Mouse (Mus musculus) hindbrain, embryonic 10.5 days (tissue): Measurements from ENCODE around the gene Stag1. TPM values are rescaled to one million over a fixed set of nuclear protein-coding genes. Genes with fewer than 3 reads are reported as not detected.

ENCODE experiments used
- DNase-seq: peaks from one replicate; pipeline ENCODE4 v3.0.0-alpha.2; 2017; ENCODE audit warnings: low spot score
- H3K27ac ChIP-seq: fragments of 300-500 bp; sonication (generic); 2 replicates; pipeline ENCODE4 v1.5.1; 2016; ENCODE audit warnings: mild to moderate bottlenecking, moderate library complexity
- H3K27me3 ChIP-seq: fragments of 300-500 bp; sonication (generic); 2 replicates; pipeline ENCODE4 v1.6.1; 2016; ENCODE audit warnings: mild to moderate bottlenecking; ENCODE audit not compliant: poor library complexity, insufficient read depth, severe bottlenecking
- H3K36me3 ChIP-seq: fragments of 300-500 bp; sonication (generic); 2 replicates; pipeline ENCODE4 v1.6.1; 2016; ENCODE audit warnings: mild to moderate bottlenecking, moderate library complexity
- H3K4me1 ChIP-seq: fragments of 300-500 bp; sonication (generic); replicated peaks from 2 replicates; pipeline ENCODE4 v1.6.1; 2016; ENCODE audit warnings: mild to moderate bottlenecking
- H3K4me3 ChIP-seq: fragments of 300-500 bp; sonication (generic); 2 replicates; pipeline ENCODE4 v1.5.1; 2016; ENCODE audit warnings: mild to moderate bottlenecking, moderate library complexity
- H3K9me3 ChIP-seq: fragments of 300-500 bp; sonication (generic); 2 replicates; pipeline ENCODE4 v1.6.1; 2016; ENCODE audit warnings: mild to moderate bottlenecking, moderate library complexity
- WGBS: fragments of 180-500 bp; shearing (Covaris S2); methylation state at CpG from one replicate; pipeline ENCODE4 v1.1.7; 2016; 5-methylcytosine and 5-hydroxymethylcytosine counted together
- polyA plus RNA-seq: library from polyadenylated mRNA; unstranded; fragments of >200 nt; fragmentation: Nextera tagmentation; extraction: Ambion mirVana; gene quantifications from 2 replicates; pipeline ENCODE4 v1.2.1, GENCODE M21; 2016

Gene Stag1
- 40.6 and 58.0 TPM in 2 replicates for polyA plus RNA-seq

DNA sequence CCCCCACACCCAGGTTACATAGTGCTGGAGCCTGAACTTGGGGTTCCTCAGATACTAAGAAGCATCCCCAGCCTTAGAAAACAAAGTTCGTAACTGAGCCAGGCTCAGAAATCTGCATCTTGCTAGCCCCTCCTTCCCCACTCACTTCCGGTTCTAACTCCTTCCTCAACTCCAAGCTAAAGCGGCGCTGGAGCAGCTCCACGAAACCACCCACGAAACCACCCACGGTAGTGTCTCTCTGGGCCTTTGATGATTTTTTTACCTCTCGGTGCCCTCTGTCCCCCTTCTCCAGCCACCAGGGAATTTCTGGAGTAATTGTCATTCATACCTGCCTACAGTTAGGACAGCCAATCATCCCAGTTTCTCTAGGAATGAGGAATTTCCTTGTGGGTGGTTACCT is at the start of gene Stag1:
TSS of gene Stag1 (plus strand) at position 253 of the 400 bp plus-strand sequence.
- 88% methylated on average over 8 of the region's 8 CpGs for WGBS
- no peak for DNase-seq
- no peaks in the 10 kb centered on the region for H3K9me3 ChIP-seq
- no peak within 1 kb of the TSS for H3K4me3 ChIP-seq
- peaks cover 18% of the 10 kb centered on the region for H3K4me1 ChIP-seq
- H3K27ac ChIP-seq: no peak within 1 kb of the TSS
- H3K27me3 ChIP-seq: no peaks in the 10 kb centered on the region
- no peaks in the 10 kb centered on the region for H3K36me3 ChIP-seq

DNA sequence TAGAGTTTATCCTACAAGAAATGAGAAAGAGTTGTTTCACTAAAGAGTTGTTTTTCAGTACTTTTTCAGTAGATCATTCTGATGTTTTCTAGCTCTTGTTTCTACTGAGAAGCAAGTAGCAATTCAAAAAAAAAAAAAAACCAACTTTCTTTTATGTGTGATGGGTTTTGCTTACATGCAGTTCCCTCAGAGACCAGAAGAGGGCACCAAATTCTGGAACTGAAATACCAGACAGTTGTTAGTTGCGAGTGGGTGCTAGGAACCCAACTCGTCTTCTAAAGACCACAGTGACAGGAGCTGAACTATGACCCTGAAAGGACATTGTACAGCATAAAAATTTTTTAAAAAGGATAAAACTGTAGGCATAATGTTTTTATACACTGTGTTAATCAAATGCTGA is 49.3 kb upstream of the Stag1 start:
- Histone ChIP-seq H3K27me3 (no peaks in the 10 kb centered on the region), H3K27ac (no peak overlapping the region), H3K4me3 (no peak overlapping the region), H3K4me1 (peaks cover 25% of the 10 kb centered on the region), H3K36me3 (peaks cover 33% of the 10 kb centered on the region), H3K9me3 (peaks cover 13% of the 10 kb centered on the region)
- 88% methylated on average over 2 of the region's 2 CpGs for WGBS
- DNase-seq: no peak

DNA sequence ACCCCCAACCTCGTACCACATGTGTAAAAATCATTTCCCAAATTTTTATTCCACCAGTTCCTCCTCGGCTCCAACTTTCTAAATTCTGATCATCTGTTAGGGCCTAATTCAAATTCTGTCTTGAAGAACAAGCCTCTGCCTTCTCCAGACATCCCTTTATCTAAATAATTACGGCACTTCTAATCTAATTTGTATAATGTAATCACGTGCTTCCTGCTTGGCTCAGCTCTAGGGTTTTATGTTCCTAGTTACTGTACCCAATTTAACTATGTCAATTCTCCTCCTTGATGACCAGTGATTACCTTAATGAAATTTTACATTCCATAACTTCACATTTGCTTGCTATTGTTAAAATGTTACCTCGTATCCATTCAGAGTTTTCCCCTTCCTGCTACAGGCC is 41.9 kb upstream of the Stag1 start:
- H3K27me3 ChIP-seq: no peaks in the 10 kb centered on the region
- no peak overlapping the region for H3K4me3 ChIP-seq
- H3K27ac ChIP-seq: no peak overlapping the region
- H3K36me3 ChIP-seq: peaks cover 18% of the 10 kb centered on the region
- 0 out of 2 replicates have a peak, but pooled peaks cover 3% of the 10 kb centered on the region for H3K9me3 ChIP-seq
- no peaks in the 10 kb centered on the region for H3K4me1 ChIP-seq
- WGBS: 86% methylated on average over 5 of the region's 5 CpGs
- DNase-seq: no peak

DNA sequence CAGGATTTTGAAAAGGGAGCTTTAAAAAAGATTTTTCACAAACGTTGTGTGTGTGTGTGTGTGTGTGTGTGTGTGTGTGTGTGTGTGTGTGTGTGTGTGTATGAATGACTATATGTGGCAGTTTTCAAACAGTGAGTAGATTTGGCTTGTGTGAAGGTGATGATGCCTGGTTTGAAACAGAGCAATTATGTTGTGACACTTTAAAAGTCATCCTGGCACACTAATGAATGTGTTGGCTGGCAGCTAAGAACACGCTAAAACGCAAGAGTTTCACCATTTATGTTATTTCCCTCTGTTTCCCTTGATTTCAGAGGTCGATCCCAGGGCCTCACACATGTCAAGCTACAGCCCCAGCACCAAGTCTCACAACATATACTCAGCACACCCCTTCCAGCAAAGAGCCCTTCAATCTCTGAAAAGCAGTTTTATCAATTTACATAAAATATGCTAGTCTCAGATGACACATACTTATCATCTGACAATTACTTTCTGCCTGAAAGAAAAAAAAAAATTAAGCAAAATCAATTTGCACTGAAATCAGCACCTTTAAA is 39.5 kb upstream of the Stag1 start:
- DNase-seq: no peak
- Histone ChIP-seq H3K9me3 (no peaks in the 10 kb centered on the region), H3K27me3 (no peaks in the 10 kb centered on the region), H3K27ac (no peak overlapping the region), H3K4me3 (no peak overlapping the region), H3K4me1 (no peaks in the 10 kb centered on the region), H3K36me3 (peaks cover 2% of the 10 kb centered on the region; the same call in 1 of the 2 replicates)
- 76% methylated on average over 4 of the region's 4 CpGs for WGBS

DNA sequence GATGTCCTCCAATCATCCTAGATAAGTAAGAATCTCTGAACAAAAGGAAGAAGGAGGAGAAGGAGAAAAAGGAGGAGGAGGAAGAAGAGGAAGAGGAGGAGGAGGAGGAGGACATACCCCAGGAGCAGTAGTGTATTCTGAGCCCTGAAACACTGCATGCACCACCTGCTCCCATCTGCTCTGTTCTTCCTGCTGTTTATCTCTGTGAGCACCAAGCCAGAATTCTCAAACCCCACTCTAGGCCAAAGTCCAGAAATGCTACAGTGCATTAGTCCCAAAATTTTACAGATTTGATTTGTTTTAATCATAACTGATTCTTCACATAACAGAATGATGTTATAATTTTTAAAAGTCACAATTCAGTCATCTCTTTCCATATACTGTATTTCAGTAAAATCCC is 38.6 kb upstream of the Stag1 start:
- Histone ChIP-seq H3K9me3 (no peaks in the 10 kb centered on the region), H3K27ac (no peak overlapping the region), H3K36me3 (no peaks in the 10 kb centered on the region), H3K27me3 (no peaks in the 10 kb centered on the region), H3K4me1 (no peaks in the 10 kb centered on the region), H3K4me3 (no peak overlapping the region)
- no peak for DNase-seq

DNA sequence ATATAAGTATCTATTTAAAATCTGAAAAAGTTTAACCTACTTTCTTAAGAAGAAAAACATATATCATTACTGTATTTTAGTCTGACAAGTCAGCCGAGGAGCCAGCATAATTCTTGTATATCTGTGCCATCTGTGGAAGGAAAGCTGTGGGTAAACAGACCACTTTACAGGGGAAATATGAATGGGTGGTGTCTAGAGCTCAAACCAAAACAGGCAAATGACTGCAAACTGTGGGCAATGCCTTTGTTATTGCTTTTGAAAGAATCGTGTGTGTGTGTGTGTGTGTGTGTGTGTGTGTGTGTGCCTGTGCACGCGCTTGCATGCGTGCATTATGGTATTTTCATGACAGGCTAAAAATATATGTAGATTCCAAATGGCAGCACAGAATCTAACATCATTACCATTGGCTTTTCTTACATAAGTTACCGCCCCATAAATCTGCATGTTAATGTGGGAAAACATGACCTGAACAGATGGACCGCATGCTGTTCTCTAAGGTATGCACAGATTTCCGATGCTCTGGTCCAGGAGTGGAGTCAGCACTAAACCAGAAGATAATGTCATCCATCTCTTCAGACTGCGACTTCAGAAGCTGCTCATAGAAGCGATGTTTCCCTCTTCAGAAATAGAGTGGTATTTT is 37.2 kb upstream of the Stag1 start:
- Histone ChIP-seq H3K4me3 (no peak overlapping the region), H3K4me1 (no peaks in the 10 kb centered on the region), H3K36me3 (no peaks in the 10 kb centered on the region), H3K27ac (no peak overlapping the region), H3K27me3 (no peaks in the 10 kb centered on the region), H3K9me3 (no peaks in the 10 kb centered on the region)
- DNase-seq: no peak
- WGBS: 92% methylated on average over 10 of the region's 10 CpGs

DNA sequence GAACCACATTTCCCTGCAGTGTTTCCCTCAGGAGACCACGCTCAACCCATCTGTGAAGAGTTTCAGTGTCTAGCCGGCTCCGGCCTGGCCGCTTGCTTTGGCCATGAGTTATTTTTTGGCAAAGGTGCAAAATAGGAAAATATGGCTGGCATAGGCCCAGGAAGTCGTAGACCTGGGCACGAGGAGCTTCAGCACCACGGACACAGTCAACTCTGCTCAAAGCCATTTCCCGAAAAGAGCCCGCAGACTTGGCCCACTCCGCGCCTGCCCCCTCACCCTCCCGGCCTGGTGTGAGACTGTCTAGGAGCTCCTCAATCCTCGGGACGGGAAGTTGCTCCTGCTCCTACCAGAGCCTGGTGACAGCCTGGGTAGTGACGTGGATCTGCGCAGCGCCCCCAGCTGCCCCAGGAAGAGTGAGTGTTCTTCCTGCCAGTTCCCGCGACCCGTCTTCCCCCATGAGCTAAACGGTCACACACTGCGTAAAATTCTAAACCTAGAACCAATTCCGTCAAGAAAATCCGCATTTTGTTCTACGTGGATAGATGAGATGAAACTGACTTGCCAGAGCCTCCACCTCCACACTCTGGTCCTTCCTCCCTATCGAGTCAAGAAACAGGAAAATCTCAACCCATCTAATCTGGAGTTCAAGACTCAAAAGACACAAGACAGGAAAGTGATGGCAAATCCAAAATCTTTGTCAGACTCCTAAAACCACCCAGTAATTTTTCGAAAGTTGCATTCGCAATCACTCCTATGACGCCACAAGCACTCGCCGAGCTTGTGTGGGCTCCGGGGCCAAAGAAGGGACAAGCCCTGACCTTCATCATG is 27.6 kb upstream of the Stag1 start:
- Histone ChIP-seq H3K27ac (peak overlapping the region; percentile 90), H3K4me3 (peak overlapping the region; percentile 82), H3K27me3 (0 out of 2 replicates have a peak, but pooled peaks cover 7% of the 10 kb centered on the region), H3K9me3 (no peaks in the 10 kb centered on the region), H3K4me1 (peaks cover 16% of the 10 kb centered on the region; the same call in 1 of the 2 replicates), H3K36me3 (no peaks in the 10 kb centered on the region)
- 10% methylated on average over 32 of the region's 32 CpGs for WGBS
- DNase-seq: peak; percentile 62

DNA sequence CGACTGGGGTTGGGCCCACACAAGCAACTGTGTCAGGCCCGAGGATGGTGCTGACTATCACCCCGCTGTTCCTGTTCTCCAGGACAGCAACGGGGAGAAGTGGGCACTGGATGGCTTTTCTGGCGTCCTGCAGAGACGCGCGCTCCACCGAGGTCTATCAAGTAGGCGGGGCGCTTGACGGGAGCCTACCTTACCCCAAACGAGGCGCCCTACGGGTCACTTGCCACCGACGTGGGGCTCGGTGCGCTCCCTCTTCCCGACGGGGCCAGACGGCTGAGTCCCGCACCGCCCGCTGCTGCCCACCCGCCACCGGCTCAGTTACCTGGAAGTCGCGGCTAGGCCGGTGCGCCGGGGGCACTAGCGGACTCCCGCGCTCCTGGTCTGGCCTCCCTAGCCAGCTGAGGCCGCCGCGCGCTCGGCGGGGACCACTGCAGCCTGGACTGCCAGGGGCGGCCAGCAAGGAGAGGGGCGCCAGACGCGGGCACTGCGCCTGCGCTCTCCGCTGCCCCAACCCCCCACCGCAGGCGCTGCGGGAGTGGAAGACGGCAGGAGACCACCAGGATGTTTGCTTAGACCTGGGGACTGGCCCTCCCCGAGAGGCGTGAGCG is 26.9 kb upstream of the Stag1 start, which contains the start of gene Slc35g2:
TSS of gene Slc35g2 (minus strand) at position 465 of the 608 bp plus-strand sequence.
- Histone ChIP-seq H3K4me1 (peaks cover 16% of the 10 kb centered on the region; the same call in 1 of the 2 replicates), H3K4me3 (peak within 1 kb of the TSS; percentile 82), H3K27ac (peak within 1 kb of the TSS; percentile 90), H3K9me3 (no peaks in the 10 kb centered on the region), H3K27me3 (0 out of 2 replicates have a peak, but pooled peaks cover 7% of the 10 kb centered on the region), H3K36me3 (no peaks in the 10 kb centered on the region)
- DNase-seq: peak; percentile 83
- WGBS: under 1% methylated on average over 55 of the region's 55 CpGs

DNA sequence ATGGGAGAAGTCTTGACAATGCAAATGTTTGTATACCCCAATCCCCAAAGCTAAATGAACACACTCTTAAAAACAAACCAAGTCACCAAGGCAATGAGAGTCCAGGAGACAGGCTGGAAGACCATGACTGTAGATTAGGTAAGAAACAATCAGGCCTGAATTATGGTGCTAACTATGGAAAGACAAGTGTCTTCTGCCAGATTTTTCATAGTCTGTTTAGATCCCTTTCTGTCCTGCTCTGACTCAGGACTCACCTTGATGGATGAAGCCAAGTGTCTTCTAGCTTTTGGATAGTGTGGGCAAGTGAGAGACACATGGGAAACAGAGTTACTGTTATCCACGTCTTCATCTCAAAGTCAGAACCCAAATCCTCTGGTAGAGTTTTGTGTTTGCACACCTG is 26.1 kb upstream of the Stag1 start:
- Histone ChIP-seq H3K27me3 (0 out of 2 replicates have a peak, but pooled peaks cover 7% of the 10 kb centered on the region), H3K4me3 (peak overlapping the region; percentile 82), H3K4me1 (peaks cover 16% of the 10 kb centered on the region; the same call in 1 of the 2 replicates), H3K27ac (no peak overlapping the region; the same call in 1 of the 2 replicates), H3K36me3 (no peaks in the 10 kb centered on the region), H3K9me3 (no peaks in the 10 kb centered on the region)
- WGBS: 73% methylated on average over 1 of the region's 1 CpGs
- no peak for DNase-seq

DNA sequence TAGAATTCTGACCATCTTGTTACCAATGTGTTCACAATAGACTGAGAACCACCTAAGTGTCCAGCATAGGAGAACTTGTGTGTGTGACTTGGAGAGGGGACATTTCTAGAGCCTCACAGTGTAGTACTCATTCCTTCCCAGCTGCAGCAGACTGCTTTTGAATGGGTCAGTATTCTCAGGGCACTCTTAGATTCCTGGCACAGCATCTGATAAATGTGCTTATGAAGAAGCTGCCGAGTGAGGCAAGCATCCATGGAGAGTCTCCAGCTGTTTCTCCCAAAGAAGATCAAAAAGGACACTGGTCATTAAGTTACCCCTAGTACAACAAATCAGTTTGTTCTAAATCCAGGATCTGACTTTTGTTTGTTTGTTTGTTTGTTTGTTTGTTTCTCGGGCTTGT is 24.3 kb upstream of the Stag1 start:
- Histone ChIP-seq H3K36me3 (no peaks in the 10 kb centered on the region), H3K27me3 (0 out of 2 replicates have a peak, but pooled peaks cover 7% of the 10 kb centered on the region), H3K4me3 (no peak overlapping the region), H3K4me1 (peaks cover 16% of the 10 kb centered on the region; the same call in 1 of the 2 replicates), H3K27ac (no peak overlapping the region), H3K9me3 (no peaks in the 10 kb centered on the region)
- 74% methylated on average over 2 of the region's 2 CpGs for WGBS
- DNase-seq: no peak

DNA sequence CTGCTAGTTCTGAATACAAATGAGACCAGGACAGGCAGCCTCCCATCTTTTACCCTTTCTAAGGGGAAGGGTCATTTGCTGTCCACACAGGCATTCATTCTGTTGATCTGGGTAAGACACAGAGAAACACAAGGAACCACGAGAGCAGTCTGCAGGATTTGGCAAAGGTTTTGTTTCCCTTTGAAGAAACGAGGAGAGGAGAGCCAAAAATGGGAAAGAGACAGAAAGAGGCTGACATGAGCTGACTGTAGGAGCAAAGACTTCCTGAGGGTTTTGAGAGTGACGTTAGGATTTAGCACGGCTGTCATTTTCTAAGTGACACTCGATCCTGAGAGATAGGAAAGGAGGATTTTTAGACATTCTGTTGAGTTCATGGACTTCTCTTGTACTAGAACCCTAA is 23.7 kb upstream of the Stag1 start:
- no peak for DNase-seq
- H3K4me3 ChIP-seq: no peak overlapping the region
- WGBS: 63% methylated on average over 5 of the region's 5 CpGs
- no peak overlapping the region for H3K27ac ChIP-seq
- no peaks in the 10 kb centered on the region for H3K36me3 ChIP-seq
- 0 out of 2 replicates have a peak, but pooled peaks cover 7% of the 10 kb centered on the region for H3K27me3 ChIP-seq
- H3K4me1 ChIP-seq: peaks cover 20% of the 10 kb centered on the region; the same call in 1 of the 2 replicates
- no peaks in the 10 kb centered on the region for H3K9me3 ChIP-seq

DNA sequence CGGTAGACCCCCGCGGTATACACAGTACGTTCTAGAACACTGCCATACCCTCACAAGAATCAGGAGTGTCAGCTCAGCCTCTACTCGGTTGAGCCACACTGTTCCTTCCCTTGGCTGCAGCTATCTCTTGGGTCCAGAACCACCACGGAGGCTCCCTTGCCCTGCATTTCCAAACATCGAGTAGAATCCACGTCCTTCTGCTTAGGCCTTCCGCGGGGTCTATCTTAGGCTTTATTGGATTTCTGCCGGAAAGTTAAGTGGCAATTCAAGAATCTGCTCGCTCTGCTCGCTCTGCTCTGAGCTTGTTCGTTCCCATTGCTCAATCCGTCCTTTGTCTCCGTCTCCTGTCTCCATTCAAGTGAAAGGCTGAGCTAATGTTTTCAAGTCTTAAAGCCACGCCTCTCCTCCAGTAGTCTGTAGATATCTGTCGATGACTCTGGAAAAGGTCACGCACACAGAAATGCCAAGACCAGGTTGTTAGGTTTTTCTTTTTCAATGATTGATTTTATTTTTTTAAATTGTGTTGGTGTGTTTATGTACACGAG is 17.3 kb upstream of the Stag1 start:
- Histone ChIP-seq H3K36me3 (no peaks in the 10 kb centered on the region), H3K27me3 (no peaks in the 10 kb centered on the region), H3K27ac (peak overlapping the region; percentile 60; the same call in 1 of the 2 replicates), H3K4me1 (peaks cover 37% of the 10 kb centered on the region), H3K4me3 (no peak overlapping the region), H3K9me3 (no peaks in the 10 kb centered on the region)
- peak; percentile 2 for DNase-seq
- 59% methylated on average over 20 of the region's 20 CpGs for WGBS
